Mouse (Mus musculus) gastrocnemius, adult 2 months (tissue): ENCODE data around the gene Zfp791. TPM values are rescaled to one million over a fixed set of nuclear protein-coding genes. Genes with fewer than 3 reads are reported as not detected.

Source experiments
- DNase-seq: peaks from one replicate; pipeline ENCODE4 v3.0.0; 2022
- H3K27ac ChIP-seq: fragments of 200-600 bp; 2 replicates; pipeline ENCODE4 v1.8.1; 2022; ENCODE audit warnings: mild to moderate bottlenecking
- H3K4me3 ChIP-seq: fragments of 200-600 bp; 2 replicates; pipeline ENCODE4 v1.8.1; 2022; ENCODE audit warnings: mild to moderate bottlenecking, moderate library complexity
- CTCF ChIP-seq: fragments of 200-600 bp; IDR thresholded peaks from 2 replicates; pipeline ENCODE4 v1.8.1; 2022; ENCODE audit warnings: antibody characterized with exemption, mild to moderate bottlenecking, moderate library complexity
- intact Hi-C: fragments of 180-260 bp; cut with DNase I; formaldehyde crosslinking; loops from one replicate; pipeline ENCODE4 v1.15.1; 2025
- microRNA-seq: library from miRNA; unstranded; fragments of <30 nt; microRNA quantifications from one replicate; pipeline ENCODE4 v1.2.0, GENCODE M21; 2021
- total RNA-seq, 2 experiments: library from RNA; stranded (reverse); gene quantifications; 2 replicates each; pipeline ENCODE4 v1.2.3; 2021

Zfp791 gene
- total RNA-seq, 2 experiments from 2014 or later = 0.84 to 1.2 TPM

GRCm38 (mm10) chr8:85059879-85060616 lies 62.8 kb downstream of the Zfp791 start, which contains the start of gene Fbxw9:
Gene Fbxw9, plus strand, starts transcription at chr8:85060055.
- TF ChIP-seq CTCF = no peak
- intact Hi-C loops = no loop called here
- DNase-seq = peak; percentile 88
- Histone ChIP-seq H3K4me3 (peak within 1 kb of the TSS; percentile 99), H3K27ac (peak within 1 kb of the TSS; percentile 76)

Small RNA genes lying within 50 kb of the gene (microRNA-seq; reads per million reads assigned to microRNA genes)
- gene Gm23388 (not detected), gene Mir7070 (not detected)

Other genes with a start within 250 kb of the Zfp791 start
- 10 to 100 TPM; 33.9 to 51.1 TPM for gene Gcdh, start 229.2 kb downstream of the Zfp791 start, total RNA-seq
- not detected for gene Klf1, start 221.2 kb downstream of the Zfp791 start, total RNA-seq
- gene Dnase2a, start 214.5 kb downstream of the Zfp791 start, total RNA-seq = 1 to 10 TPM; 4.0 to 8.4 TPM
- under 1 TPM in 1 of 2 experiments, not detected in 1; 0.17 TPM for gene Mast1, start 185.7 kb downstream of the Zfp791 start, total RNA-seq
- not detected for gene Rtbdn, start 176.1 kb downstream of the Zfp791 start, total RNA-seq
- gene Gm49661, start 153.7 kb downstream of the Zfp791 start, total RNA-seq = not detected
- gene Prdx2, start 153.5 kb downstream of the Zfp791 start, total RNA-seq = 100 to 1,000 TPM; 151 to 245 TPM
- gene Rnaseh2a, start 153.3 kb downstream of the Zfp791 start, total RNA-seq = 10 to 100 TPM; 22.1 to 25.9 TPM
- 10 to 100 TPM in 1 of 2 experiments, 1 to 10 TPM in 1; 5.7 to 10.1 TPM for gene Junb, start 144.4 kb downstream of the Zfp791 start, total RNA-seq
- gene Hook2, start 132.5 kb downstream of the Zfp791 start, total RNA-seq = 1 to 10 TPM; 1.4 to 2.0 TPM
- gene Best2, start 108.6 kb downstream of the Zfp791 start, total RNA-seq = not detected
- gene Asna1, start 97.8 kb downstream of the Zfp791 start, total RNA-seq = 10 to 100 TPM; 50.6 to 58.0 TPM
- gene Trir, start 96.3 kb downstream of the Zfp791 start, total RNA-seq = 10 to 100 TPM; 71.9 to 72.4 TPM
- 10 to 100 TPM; 29.9 to 33.4 TPM for gene Tnpo2, start 86.2 kb downstream of the Zfp791 start, total RNA-seq
- gene Fbxw9, start 63.0 kb downstream of the Zfp791 start, total RNA-seq = 1 to 10 TPM; 1.4 to 1.5 TPM
- not detected for gene Gm5741, start 55.1 kb downstream of the Zfp791 start, total RNA-seq
- gene Dhps, start 51.3 kb downstream of the Zfp791 start, total RNA-seq = 10 to 100 TPM; 27.0 to 28.2 TPM
- 10 to 100 TPM; 44.2 to 44.9 TPM for gene Wdr83os, start 42.4 kb downstream of the Zfp791 start, total RNA-seq
- gene Wdr83, start 41.8 kb downstream of the Zfp791 start, total RNA-seq = 10 to 100 TPM; 16.5 to 17.2 TPM
- gene Man2b1, start 39.8 kb downstream of the Zfp791 start, total RNA-seq = 10 to 100 TPM in 1 of 2 experiments, 1 to 10 TPM in 1; 8.1 to 10.3 TPM
- not detected for gene Cks1brt, start 28.8 kb upstream of the Zfp791 start, total RNA-seq
- not detected for gene Olfr371, start 102.9 kb upstream of the Zfp791 start, total RNA-seq
- gene Orc6, start 176.5 kb upstream of the Zfp791 start, total RNA-seq = 1 to 10 TPM; 3.8 to 5.3 TPM
- gene Vps35, start 176.7 kb upstream of the Zfp791 start, total RNA-seq = 10 to 100 TPM; 56.4 to 60.1 TPM